Mouse (Mus musculus): ENCODE data around the gene Dnmt3l.
A peak's percentile ranks its signal among the peaks of the same experiment; 100 is the strongest.
"Not testable (repeated sequence)": the region's sequence is repeated elsewhere in the genome, so short reads cannot be mapped to it uniquely, and the experiment has no call there.

Gene Dnmt3l

GRCm38 (mm10) chr10:78041647-78042046 lies at the start of gene Dnmt3l:
TSS of gene Dnmt3l (plus strand) at chr10:78041947.
- no peak for DNase-seq (ENCODE audit: low spot score)

DNA sequence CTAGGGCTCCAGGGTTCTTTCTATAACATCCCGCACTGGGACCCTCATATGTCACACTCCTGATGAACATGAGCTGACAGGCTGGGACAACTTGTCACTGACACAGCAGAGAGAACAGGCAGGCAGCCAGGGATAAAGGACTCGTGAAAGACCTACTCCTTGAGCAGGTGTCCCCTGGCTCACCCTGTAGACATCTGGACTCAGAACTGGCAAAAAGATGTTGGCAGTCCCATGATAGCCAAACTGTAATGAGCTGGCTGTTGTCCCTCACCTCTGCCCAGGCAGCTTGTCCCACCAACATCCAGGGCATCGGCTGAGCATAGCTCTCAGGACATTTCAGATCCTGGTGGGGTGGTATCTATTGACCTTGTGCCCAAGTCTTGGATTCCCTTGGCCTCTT lies 46.1 kb upstream of the Dnmt3l start:
- DNase-seq (ENCODE audit: low spot score) = no peak

- no peak for DNase-seq (ENCODE audit: low spot score)
Measured at GRCm38 (mm10) chr10:78000200-78000599, 41.5 kb upstream of the Dnmt3l start.

- no peak for DNase-seq (ENCODE audit: low spot score)
Measured at GRCm38 (mm10) chr10:78001796-78002195, 40.0 kb upstream of the Dnmt3l start.

DNA sequence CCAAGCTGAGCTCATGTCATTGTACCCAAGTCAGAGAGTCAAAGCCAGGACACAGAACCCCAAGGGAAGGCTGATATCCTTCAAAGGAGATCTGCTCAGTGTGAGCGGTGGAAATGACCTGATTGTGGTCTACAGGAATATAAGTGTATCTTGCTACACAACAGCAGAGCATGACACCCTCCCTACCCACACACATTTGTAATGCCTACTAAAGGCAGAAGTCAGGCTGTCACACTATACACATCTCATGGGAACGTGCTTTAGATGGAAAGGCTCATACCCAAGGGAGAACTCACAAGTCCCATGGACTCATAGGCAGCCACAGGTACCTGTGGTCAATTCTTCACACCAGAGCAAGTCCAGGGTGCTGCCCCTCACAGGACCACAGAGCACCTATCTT lies 39.4 kb upstream of the Dnmt3l start:
- DNase-seq (ENCODE audit: low spot score) = no peak

GRCm38 (mm10) chr10:78004479-78005100 lies 37.2 kb upstream of the Dnmt3l start:
- DNase-seq (ENCODE audit: low spot score) = no peak

DNA sequence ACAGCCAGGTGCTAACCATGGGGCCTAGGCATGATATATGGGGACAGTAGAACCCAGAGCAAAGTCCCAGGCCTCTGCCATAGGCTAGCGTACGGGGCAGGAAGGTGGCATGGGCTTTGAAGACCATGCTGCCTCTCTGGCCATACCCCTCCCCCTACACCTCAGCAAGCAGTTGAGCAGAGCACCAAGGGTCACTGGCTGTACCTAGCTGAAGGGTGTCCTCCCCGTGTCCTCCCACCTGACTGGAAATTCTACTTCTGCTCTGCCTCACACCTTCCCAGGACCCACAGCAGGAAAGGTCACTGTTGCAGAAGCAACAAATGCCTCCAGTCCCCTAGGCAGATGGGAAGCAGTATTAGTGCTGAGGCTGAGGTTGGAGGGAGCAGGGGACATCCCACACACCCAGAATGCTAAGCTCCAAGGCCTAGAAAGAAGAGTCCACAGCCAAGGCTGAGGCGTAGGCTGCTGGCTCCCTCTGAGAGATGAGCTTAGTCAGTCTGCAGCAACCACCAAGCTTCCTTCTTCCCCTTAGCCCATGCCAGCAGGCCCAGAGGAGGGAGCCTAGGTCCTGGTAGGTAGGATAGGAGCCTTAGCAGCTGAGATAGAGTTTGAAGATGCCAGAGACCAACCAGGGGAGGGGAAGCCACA lies 35.8 kb upstream of the Dnmt3l start:
- no peak for DNase-seq (ENCODE audit: low spot score)

- no peak for DNase-seq (ENCODE audit: low spot score)
Measured at GRCm38 (mm10) chr10:78007203-78007602, 34.5 kb upstream of the Dnmt3l start.

GRCm38 (mm10) chr10:78008169-78008568 lies 33.6 kb upstream of the Dnmt3l start:
- DNase-seq (ENCODE audit: low spot score) = no peak

DNA sequence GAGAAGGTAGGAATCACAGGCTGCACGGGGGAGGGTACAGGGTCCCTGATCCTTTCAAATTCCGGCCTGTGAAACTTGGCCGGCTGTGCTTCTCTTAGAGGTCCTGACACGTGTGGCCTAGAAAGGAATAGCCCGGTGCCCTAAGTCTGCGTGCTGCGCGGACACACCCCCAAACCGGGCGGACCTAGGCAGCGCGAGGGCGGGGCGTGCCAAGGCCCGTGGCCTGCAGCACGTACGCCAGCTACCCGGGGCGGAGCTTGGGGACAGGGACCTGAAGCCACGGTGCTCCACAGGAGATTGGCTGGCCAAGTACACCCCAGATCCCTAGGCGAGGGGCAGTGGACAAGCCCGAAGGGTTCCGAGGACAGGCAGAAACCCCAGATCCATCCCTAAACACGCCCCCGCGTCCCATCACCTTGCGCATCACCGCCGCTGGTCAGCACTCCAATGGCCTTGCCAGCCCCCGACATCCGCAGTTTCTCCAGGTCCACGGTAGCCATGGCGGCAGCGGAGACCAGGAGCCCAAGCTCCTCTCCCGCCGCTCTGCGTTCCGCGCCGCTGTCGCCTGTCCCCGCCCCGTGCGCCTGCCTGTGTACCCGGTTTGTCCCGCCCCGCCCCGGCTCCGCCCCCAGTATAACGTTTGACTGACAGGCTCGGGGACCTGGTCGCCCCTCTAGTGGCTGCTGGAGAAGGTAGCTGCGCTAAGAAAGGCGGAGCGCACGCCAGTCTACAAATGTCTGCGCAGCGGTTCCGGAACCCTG lies 32.4 kb upstream of the Dnmt3l start:
- DNase-seq (ENCODE audit: low spot score) = peak; percentile 98

DNA sequence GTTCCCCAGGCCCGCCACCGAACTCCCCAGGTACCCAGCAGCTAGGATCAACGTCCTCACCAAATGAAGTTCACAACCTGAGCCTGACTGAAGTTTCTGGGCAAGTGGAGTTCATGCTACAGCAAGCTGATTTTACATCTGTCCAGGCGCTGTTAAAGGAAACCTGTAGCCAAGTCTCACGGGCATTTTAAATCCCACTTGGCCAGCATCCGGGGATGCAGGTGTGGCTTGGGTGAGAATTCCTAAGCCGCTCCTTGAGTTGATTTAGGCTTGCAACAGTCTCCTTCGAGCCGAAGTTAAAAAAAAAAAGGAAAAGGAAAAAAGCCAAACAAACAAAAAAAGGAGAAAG lies 31.8 kb upstream of the Dnmt3l start, which contains the start of gene Pfkl:
Gene Pfkl, minus strand, starts transcription at position 139 of the 349 bp plus-strand sequence.
- no peak for DNase-seq (ENCODE audit: low spot score)

- DNase-seq (ENCODE audit: low spot score) = no peak
Measured at GRCm38 (mm10) chr10:78010335-78010734, 31.4 kb upstream of the Dnmt3l start.

GRCm38 (mm10) chr10:78011116-78011515 lies 30.6 kb upstream of the Dnmt3l start:
- DNase-seq (ENCODE audit: low spot score) = not testable (repeated sequence)

- DNase-seq (ENCODE audit: low spot score) = no peak
Measured at GRCm38 (mm10) chr10:78012661-78013495, 28.9 kb upstream of the Dnmt3l start.

- DNase-seq (ENCODE audit: low spot score) = no peak
Measured at GRCm38 (mm10) chr10:78015489-78015888, 26.3 kb upstream of the Dnmt3l start.

DNA sequence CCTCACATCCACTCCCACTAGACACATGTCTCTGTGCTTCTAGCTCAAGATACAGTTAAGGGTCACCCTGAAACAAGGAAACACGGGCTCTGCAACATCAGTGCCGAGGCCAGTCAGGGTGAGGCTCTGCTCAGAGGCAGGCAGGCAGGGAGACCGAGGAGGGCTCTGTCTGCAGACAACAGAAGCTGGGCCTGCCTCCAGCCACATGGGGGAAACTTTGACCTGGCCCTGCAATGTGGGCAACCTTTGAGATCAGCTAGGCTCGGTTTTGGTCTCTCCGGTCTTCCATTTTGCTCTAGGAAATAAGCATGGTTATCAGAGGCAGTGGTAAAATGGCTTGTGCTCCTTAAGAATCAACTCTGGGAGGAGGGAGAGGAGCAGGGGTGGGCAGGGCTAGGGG lies 25.4 kb upstream of the Dnmt3l start:
- no peak for DNase-seq (ENCODE audit: low spot score)

GRCm38 (mm10) chr10:78018797-78019203 lies 22.9 kb upstream of the Dnmt3l start:
- peak; percentile 69 for DNase-seq (ENCODE audit: low spot score)

DNA sequence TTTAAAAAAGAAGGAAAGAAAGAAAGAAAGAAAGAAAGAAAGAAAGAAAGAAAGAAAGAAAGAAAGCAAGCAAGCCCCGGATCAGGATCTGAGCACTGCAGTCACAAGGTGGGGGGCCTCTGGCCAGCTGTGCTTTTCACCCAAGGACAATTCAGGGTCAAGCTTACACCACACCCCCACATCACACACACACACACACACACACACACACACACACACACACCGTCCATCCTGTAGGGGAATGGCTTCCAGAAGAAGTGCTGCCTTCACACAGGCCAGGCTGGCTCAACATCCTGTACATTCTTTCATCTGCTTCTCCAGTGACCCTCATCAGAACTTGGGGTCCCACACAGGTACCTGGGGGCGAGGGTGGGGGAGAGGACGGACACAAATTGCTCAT lies 22.5 kb upstream of the Dnmt3l start:
- DNase-seq (ENCODE audit: low spot score) = no peak

DNA sequence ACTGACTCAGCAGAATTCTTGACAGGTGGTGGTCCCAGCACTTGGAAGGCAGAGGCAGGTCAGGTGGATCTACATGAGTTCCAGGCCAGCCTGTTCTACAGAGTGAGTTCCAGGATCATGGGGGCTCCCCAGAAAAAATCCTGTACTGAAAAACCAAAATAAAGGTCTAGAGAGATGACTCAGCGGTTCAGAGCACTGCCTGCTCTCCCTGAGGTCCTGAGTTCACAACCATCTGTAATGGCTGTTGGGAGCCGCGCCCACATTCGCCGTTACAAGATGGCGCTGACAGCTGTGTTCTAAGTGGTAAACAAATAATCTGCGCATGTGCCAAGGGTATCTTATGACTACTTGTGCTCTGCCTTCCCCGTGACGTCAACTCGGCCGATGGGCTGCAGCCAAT lies 21.8 kb upstream of the Dnmt3l start:
- DNase-seq (ENCODE audit: low spot score) = not testable (repeated sequence)

GRCm38 (mm10) chr10:78025453-78025852 lies 16.3 kb upstream of the Dnmt3l start:
- DNase-seq (ENCODE audit: low spot score) = not testable (repeated sequence)

- DNase-seq (ENCODE audit: low spot score) = peak; percentile 53
Measured at GRCm38 (mm10) chr10:78028129-78028528, 13.6 kb upstream of the Dnmt3l start.

DNA sequence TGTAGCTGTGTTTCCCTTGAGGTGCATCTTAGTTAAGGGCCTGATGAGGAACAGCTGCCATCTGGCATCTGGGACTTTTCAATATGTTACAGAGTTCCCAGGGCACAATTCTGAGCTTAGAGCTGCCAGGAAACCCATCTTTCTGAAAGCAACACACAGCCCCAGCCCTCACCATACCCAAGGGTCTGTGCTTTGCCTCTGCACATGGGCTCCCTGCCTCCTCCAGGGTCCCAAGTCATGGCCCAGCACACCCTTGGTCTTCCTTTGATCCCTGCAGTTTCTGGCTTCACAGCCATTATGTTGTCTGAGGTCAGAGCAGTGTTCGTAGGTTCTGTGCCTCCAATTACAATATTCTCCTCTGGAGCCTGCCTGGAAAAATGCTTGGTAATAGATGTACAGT lies 12.7 kb upstream of the Dnmt3l start:
- DNase-seq (ENCODE audit: low spot score) = no peak

Data from yolk sac, embryonic 10.5 days (tissue).